Mouse (Mus musculus) kidney, adult 11 months (tissue): ENCODE measurements around the gene Susd1.

ENCODE experiments used
- DNase-seq: peaks from one replicate; pipeline ENCODE4 v3.0.0; 2022

The Susd1 gene

DNA sequence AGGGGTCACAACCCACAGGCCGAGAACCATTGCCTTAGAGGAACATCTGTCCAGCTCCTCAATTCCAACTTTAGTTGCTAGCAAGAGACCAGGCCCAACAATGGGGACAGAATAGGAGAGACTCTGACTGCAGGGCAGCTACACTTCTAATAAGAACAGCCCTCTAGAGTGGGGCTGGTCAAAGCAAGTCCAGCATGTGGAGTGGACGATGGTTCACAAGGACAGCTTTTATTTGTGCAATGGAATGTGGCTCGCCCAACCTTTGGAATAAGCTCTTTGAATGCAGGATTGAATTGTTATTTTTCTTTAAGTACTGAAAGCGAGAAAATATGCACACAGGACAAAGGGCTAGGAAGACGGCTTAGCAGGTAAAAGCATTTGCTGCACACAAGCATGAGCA, 12.0 kb downstream of the Susd1 start:
- DNase-seq = no peak

DNA sequence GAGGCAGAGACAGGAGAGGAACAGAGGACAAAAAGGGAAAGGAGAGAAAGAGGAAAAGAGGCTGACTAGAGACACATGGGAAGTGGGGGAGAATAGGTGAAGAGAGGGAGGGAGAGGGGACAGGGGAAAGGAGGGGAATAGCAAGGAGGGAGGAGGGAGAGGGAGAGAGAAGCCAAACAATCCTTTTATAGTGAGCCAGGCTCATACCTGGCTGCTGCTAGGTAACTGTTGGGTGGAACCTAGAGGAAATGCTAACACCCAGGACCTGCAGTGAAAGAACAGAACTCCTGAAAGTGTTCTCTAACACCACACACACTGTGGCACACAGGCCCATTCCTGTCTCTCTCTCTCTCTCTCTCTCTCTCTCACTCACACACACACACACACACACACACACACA, 15.6 kb downstream of the Susd1 start:
- no peak for DNase-seq

DNA sequence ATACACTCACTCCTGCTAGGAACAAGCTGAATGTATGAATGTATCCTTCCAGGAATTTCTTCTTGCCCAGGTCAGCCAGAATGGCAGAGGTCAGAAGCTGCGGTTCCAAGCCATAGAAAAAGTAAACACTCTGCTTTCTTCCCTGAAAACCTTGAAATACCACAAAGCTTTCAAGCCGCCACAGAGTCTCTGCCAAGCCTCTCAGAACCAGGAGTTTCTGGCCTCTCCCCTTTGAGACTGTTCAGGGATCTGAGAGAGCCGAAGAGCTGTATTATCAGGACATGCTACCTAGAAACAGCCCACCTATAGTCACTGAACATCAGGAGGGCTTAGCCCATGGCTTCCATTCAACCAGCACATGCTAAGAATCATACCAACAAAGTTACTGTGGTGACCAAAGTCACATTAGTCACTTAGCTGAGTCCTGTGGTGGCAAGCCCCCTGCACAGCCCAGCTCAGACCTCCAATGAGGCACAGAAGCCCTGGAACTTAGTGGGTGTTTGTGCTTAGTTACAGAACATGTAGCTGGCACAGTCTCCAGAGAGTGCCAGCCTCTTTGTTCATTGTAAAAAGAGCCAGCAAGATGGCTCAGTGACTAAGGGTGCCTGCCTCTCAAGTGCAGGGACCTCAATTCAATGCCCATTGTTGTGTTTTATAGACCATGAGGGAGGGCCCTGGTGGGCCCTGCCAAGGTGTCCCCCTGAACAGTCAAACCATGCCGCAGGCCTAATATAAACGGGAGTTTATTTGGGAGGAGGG, 16.2 kb downstream of the Susd1 start:
- no peak for DNase-seq

DNA sequence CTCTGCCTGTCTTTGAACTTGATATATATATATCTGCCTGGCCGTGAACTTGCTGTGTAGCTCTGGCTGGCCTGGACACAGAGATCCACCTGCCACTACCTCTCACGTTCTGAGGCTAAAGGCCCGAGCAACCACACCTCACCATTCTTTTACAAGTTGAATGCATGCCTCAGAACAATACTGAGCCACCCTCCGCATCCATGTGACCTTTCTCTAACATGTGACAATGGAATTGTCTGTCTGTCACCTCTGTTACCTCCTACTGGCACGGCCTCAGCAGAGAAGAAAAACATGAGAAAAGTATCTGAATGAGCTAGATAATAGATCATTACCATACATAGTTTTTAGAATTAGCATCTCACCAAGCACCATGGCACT, 17.1 kb downstream of the Susd1 start:
- no peak for DNase-seq

DNA sequence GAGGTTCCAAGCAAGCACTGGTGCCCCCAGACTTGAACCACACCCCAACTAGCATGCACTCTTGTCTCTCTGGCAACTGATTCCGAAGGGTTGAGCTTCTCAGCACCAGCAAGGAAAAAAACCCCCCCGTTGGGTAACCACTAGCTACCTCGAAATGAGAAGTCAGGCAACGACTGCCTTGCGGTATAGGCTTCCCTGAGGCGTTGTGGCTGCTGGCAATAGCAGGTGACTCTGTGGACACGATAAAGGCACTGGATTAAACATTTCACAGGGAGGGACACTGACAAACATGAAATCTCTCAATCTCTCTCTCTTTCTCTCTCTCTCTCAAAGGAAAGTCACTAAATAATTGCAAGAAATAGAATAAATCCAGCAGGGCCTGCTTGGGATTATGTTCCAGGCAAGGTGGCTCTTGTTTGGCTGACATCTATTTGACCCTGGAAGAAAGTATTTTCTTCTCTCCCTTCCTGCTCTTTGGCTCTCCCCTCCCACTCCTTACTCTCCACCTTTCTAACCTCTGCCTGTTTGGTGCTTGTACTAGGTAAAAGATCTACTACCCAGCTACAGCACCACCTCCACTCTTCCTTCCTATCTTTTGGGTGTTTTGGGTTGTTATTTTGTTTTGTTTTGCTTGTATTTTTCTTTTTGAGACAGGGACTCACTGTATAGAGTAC, 17.6 kb downstream of the Susd1 start:
- no peak for DNase-seq

DNA sequence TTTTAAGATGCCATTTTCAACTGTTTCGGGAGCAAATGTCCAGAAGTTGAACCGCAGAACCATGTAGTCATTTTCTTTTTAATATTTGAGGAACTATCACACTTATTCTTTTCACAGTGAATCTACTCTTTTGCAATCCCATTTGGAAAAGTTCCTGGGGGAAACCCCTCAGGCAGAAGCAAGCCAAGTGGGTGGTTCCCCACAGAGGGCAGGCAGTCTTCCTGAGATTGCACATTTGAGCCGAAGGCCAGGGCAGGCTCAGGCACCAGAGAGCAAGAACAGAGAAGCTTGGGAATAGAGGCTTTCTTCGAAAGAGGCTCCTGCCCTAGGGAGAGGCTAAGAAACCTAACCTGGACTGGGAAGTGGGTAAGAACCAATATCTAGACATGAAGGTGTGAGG, 19.2 kb downstream of the Susd1 start:
- DNase-seq = no peak

DNA sequence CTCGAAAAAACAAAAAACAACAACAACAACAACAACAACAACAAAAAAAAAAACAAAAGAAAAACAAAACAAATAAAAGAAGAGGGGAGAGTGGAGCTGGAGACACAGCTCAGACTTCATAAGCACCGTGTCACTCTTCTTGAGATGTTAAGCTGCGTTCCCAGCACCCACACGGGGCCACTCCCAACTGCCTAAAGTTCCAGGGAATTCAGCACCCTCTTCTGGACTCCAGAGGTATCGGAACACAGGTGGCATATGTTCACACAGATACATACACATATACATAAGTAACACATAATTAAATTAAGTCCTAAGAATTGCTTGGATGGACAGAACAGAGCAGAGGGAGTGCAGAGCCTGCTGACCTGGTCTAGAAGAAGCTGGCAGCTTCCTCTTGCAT, 25.0 kb downstream of the Susd1 start:
- DNase-seq = no peak

DNA sequence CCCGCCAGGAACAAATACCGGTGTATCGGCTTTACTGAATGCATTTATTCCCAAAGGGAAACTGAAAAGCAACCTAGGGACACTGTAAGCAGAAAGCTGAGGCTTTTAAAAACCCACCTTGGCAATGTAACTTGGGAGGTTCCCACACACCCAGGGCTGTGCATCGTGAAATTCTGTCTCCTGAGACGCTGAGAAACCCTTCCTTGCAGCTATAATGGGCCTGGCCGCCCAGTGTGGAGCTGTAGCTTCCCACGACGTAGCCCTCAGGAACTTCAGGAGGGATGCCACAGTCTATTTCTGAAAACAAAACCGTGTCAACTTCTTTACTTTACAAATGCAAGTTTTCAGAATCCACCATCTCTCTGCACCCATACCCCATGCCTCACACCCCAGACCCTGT, 27.3 kb downstream of the Susd1 start:
- DNase-seq = no peak

DNA sequence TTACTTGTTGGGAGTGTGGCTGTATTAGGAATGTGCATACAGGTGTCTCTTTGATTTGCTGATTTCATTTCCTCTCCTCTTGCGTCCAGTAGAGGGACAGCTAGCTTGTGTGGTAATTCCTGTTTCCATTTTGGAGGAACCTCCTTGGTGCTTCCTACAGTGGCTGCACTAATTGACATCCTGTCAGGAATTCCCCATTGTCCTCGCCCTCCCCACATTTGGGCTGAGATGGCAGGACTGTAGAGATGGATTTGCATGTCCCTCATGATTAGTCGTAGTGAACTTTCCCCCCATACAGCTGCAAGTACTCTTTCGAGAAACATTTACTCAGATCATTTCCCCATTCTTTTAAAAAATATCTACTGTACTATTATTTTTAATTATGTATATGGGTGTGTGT, 30.7 kb downstream of the Susd1 start:
- DNase-seq = no peak

DNA sequence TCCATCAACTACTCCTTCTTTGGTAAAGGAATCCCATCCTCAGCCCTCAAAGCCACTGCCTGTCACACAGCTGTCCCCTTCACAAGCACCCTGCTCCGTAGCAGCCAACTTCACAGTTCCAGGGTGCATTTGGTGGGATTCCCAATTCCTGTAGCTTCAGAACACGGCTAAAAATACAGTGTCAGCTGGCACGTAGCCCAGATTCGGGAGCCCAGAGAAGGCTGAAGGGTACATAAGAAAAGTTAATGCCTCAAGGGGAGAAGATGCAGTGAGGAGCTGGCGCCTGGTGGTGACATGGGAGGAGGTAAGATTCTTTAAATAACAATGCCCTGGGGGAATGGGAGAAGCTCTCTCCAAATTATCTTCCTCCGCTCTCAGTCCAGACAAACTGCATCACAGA, 34.1 kb downstream of the Susd1 start:
- no peak for DNase-seq

DNA sequence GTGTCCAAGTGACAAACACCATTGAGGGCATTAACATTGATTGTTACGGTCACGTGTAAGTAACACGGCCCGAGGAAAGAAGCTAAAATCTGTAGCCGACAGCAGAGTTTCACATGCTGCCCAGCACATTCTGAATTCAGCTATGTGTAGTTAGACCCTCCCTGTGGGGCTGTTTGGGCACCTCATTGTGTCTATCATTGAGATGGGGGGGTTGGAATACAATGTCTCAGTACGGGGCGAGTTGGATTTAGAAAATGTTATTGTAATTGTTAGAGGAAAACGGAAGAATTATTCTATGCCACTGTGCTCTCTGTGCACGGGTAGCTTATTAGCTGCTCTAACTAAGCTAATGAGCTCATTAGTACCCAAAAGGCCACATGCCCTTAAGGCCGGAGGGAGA, 37.5 kb downstream of the Susd1 start:
- no peak for DNase-seq

DNA sequence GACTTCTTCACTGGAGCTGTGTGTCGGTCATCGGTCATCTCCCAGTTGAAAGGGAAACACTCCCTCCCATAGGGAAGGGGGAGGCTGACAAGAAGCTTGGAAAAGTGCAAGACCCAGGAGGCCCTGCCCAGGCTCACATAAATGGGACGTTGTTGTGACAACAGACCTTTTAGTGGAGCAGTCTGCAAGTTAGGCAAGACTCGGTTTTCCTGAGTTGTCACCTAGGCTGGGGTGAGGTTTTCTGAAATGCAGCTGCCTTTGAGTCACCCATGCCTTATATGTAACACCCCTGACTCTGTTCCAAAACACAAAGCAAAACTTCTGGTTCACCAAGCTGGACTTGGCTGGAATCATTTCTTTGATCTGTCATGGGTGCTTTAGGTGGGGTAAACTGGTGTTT, 39.1 kb downstream of the Susd1 start:
- peak; percentile 19 for DNase-seq

DNA sequence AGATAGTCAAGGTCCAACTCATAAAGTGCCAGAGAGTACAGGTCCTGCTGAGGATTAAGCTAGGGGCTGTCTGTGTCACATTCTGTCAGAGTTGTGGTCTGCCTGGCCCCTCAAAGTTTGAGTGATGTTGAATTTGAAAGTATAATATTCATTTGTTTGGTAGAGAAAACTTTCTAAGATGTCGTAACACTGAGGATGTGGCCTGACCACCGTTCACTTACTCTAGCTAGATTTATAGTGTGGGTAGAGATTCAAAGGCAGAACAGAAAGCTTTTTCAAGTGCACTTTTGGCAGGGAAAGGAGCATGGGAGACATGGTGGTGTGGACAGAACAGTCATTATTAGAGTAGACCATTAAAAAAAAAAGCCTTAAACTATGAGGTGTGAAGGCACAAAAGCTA, 42.9 kb downstream of the Susd1 start:
- no peak for DNase-seq

DNA sequence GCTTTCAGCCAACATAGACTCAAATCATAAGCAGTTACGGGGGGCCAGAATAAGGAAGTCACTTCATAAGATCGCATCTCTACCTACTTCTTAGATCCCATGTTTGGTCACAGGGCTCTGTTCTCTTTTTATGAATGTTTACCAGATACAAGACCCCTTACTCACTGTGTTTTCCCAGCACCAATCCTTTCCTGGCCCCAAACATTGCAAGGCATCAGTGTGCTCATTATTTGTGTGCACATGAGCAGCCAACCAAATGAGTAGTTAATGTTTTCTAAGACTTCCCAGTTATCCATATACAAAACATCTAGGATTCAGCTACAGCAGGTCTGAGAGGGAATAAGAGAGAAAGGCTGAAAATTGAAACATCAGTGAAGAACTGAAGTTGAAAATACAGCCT, 44.3 kb downstream of the Susd1 start:
- DNase-seq = no peak

DNA sequence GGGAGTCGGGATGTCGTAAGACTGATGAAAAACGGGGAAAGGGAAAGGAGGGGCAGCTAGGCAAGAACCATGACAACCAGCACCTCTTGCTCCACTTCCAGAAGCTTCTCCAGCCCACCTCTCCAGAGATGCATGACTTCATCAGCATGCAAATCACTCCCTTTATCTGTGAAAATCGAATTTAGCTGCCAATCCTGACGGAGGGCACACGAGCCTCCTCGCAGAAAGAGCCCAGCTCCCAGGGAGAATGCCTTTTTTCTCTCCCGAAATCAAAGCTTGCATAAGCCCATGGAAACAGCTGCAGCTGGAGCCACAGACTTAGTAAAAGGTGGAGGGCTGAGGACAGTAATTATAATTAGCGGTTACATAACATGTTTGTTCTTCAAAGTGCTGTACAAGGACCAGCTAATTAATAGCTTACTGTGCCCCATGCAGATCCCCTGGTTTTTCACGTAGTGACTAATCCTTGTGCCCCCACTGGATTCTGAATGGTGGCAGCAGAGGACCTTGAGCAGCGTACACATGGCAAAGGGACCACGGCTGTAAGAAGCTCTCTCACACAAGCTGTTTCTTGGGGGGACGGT, 49.9 kb downstream of the Susd1 start:
- peak; percentile 58 for DNase-seq

DNA sequence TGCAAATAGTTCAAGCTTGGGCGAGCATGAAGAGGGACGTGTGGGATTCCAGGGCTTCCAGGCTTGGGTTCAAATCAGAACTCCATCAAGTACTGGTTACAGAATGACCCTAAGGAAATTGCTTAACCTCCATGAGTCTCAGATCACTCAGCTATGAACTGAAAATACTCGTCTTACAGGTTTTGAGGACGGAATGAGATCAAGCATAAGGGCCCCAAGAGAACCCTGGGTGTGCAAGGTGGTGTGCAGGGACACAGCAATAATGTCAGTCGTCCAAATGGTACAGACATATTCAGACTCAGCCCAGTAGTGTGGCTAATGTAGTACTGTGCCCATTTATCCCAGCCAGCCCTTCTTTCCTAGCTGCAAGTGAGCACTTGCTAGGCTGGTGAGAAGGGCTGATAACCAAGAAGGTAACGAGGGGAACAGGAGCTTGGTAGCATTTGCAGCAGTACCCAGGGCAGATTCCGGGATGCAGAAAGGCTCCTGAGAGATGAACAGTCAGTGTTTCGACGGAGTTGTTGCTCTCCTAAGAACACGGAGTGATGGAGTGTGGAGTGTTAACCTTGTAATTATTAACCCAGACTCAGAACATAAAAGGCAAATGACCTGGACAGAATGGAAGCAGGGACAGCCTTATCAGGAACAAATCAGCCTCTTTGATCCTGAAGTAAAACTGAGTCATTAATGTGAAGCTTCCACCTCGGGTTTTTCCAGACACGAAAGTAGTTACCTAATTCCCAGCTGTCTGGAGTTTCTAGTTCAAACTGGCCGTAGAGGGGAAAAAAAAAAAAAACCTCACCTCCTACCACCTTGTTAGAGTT, 50.8 kb downstream of the Susd1 start:
- peak; percentile 51 for DNase-seq

DNA sequence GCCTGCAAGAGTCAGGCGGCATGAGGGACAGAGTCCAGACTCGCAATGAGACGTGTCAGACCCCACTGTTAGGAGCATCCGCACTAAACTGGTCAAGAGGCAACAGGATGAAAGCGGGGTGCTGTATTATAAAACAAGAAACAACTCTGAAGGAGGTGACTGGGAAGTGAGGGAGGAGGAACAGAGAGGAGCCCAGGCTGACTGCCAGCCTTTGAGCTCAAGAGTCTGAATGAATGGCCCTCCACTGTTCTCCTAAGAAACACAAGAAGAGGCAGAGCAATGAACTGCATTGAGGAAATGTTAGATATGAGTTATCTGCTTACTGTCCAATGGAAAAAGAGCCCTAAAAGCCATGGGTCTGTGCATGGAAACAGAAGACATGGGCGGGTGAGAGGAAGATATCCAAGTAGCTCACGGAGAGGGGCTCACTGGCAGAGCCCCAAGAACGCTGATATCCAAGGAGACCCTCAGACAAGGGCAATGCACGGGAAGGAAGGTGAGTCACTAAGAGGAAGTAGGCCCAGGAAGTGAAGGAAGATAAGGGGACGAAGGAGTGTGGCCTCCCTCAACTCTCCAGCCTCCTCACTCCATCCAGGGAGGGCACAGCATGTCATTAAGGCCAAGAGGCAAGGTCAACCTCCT, 53.1 kb downstream of the Susd1 start:
- no peak for DNase-seq

DNA sequence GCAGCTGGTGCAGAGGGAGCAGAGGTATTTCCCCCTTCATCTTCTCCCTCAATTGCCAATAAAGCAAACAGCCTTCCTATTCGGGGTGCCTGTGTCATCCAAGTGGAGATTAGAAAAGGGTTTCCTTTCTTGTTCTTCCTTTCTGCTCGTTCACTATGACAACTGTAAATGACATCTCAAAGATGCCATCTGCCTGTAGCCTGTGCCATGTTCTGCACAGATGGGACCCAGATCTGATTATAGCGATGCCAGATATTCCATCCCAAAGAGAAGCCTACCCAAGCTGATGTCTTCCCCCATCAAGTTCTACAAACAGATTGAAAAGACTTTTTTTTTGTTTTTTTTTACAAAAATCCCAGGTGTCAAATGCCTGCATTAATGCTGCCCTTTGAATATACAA, 54.6 kb downstream of the Susd1 start:
- no peak for DNase-seq

DNA sequence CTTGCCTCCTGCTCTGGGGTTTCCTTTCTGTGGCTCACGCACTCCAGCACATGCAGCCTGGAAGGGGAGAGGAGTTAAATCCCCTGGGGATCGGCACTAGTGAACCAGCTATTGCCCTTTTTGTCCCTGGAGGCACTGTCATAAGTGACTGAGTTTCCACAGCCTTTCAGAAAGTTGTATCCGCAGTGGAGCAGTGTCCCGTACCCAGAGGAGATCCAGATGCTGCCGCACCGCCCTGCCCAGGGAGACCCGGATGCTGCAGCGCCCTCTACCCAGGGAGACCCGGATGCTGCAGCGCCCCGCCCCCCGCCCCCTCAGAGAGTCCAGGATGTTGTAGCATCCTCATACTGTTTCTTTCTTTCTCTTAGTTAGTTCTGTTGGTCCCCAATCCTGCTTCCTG, 56.3 kb downstream of the Susd1 start:
- peak; percentile 34 for DNase-seq

DNA sequence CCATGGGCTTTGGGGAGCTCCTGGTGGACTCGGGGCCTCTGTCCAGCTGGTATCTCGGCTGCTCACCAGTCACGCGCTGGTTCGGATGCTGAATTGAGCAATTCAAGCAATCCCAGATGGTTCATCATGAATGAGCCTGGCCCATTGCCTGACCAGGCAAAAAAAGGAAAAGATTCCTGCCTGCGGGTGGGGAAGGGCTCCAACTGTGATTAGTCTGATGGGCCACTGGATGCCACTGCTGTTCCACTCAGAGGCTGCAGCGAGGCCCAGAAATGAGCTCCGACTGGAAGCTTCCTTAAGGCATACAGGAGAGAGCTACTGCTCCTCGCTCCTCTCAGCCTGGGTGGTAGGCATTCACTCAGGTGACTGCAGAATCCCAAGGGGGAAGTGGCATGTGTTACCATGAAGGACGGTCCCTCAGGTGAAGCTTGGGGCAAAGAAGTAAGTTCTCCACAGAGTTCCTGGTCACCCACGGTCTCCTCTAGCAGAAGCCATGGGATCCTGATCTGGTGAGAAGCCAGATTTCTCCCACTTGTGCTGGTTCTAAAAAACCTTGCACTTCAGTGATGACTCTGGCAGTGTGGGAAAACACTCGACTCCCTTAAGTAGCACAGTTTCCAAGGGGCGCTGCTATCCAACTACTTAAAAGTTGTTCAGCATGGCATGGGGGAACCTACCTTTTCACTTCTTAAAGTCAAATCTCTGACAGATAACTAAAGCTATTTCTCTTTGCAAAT, 57.3 kb downstream of the Susd1 start:
- DNase-seq = peak; percentile 64

DNA sequence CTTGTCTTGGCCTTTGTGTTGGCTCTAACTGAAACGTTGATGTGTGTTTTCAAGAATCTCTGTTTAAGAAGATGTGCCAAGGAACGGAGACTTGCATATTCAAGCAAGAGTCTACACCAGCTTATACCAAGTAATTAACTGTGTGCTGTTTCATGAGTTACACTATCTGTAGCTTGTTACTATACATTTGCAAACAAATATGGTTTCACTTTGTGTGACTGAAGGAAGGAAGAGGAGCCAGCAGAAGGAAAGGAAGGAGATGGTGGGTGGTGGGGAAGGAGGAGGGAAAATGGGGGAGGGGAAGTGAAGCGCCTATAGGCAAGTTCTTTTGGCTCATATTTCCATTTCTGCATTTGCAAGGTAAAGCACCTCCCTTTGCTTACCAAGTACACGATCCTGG, 58.0 kb downstream of the Susd1 start:
- DNase-seq = no peak

DNA sequence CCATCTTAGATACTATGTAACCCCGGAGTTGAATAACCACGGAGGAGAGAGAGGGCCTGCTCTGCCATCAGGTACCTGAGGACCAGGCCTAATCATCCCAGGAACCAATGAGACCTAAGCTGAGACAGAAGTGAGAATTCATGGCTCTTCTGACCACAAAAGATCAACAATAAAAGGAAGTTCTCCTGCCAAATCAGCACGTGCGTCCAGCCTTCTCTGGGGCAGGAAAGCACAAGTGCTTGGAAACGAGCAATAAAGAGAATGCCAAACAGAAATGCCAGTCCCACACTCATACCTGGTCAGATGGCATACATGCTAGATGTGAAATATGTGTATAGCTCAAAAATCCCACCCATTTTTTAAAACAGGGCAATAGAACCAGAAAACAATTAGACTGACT, 58.6 kb downstream of the Susd1 start:
- DNase-seq = no peak
